Mouse (Mus musculus) c-Kit-positive CD71-negative TER-119-negative erythroid progenitor cells, embryonic 14.5 days (primary cell): Measurements from ENCODE around the gene Ccr1l1.
"Not testable (repeated sequence)": the region's sequence is repeated elsewhere in the genome, so short reads cannot be mapped to it uniquely, and the experiment has no call there.

ENCODE experiments used
- DNase-seq: peaks from one replicate; pipeline ENCODE4 v3.0.0-alpha.2; 2013; ENCODE audit warnings: low read depth

Ccr1l1 gene

GRCm38 (mm10) chr9:123978308-123978707 lies at the start of gene Ccr1l1:
Gene Ccr1l1, minus strand, starts transcription at chr9:123978408.
- DNase-seq = no peak

GRCm38 (mm10) chr9:124021672-124022071 lies 43.5 kb upstream of the Ccr1l1 start, which contains the start of gene Ccr3:
Gene Ccr3, plus strand, starts transcription at chr9:124021972.
- no peak for DNase-seq

- DNase-seq = no peak
Measured at GRCm38 (mm10) chr9:124019887-124020286, 41.7 kb upstream of the Ccr1l1 start.

- no peak for DNase-seq
Measured at GRCm38 (mm10) chr9:124016048-124016447, 37.8 kb upstream of the Ccr1l1 start.

DNA sequence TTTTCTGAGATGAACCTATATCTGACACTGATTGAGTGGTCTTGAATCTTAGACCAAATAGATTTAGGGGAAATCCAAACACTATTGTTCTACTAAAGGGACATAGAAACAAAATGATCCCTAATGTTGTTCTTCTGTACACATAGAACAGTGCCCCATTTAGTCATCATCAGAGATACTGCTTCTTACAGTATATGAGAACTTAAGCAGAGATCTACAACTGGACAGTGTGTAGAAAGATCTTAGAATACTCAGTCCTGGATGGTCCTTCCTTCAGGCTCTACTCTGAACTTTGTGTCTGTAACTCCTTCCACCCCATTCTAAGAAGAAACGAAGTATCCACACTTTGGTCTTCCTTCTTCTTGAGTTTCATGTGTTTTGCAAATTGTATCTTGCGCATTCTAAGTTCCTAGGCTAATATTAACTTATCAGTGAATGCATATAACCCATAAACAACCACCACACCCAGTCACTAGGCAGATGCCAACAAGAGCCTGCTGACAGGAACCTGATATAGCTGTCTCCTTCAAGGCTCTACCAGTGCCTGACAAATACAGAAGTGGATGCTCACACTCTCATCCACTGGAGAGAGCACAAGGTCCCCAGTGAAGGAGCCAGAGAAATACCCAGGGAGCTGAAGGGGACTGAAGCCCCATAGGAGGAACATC lies 36.9 kb upstream of the Ccr1l1 start:
- DNase-seq = no peak

GRCm38 (mm10) chr9:124013270-124013669 lies 35.1 kb upstream of the Ccr1l1 start:
- no peak for DNase-seq

DNA sequence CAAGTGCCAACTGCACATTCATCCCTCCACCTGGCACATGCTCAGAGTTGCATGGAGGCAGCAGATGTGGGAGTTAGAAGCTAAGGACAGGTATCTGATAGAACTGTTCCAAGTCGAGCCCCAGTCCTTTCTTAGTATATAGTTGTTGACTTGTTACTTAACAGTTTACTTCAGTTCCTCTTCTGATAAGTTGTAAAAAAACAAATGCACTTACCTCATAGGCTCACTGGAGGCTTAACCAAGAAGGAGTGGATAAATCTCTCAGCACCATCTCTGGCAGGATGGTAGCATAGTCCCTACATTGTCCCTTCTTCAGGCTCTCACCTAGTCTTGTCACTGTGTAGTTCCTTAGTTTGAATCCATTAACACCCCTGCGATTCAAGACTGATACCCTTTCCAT lies 34.5 kb upstream of the Ccr1l1 start:
- DNase-seq = no peak

GRCm38 (mm10) chr9:123999784-124000183 lies 21.6 kb upstream of the Ccr1l1 start:
- no peak for DNase-seq

DNA sequence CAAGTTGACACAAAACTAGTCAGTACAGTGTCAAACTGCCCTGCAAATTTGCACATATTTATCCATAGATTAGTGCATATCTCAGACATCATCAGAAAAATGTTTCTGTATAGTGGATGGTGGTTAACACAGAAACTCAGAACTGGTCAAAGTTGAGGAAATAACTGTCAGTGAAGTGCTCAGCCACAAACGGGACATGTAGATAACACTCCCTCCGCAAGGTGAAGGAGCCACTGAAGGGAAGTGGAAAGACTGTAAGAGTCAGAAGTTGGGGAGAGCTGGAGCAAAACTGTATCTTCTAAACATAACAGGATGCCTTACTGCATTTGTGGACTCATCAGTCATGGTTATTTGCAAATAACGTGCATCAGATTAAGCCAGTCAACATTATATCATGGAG lies 19.5 kb upstream of the Ccr1l1 start:
- no peak for DNase-seq

DNA sequence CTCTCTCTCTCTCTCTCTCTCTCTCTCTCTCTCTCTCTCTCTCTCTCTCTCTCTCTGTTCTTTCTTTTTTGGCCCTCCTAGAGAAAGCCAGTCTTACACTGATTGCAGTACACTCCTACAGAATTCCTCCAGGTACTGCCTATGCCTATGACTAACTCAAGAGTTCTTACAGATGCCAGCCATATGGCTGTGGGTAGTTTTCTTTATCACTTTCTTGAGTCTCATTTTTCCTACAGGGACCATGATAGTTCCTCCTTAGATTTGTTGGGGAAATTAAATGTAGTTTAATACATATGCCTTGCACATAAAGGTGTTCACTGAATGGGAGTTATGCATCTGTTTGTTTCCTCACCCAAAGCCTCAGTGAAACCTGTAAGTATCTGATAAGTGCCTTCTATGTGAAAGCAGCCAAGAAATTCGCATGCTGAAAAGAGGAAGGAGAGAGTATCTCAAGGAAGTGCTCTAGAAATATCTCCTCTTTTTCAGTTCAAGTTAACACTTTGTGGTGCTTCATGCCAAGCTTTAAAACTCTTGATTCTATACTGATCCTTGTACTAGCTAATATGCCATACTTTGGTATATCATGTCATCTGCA lies 13.2 kb upstream of the Ccr1l1 start:
- DNase-seq = no peak

GRCm38 (mm10) chr9:123989671-123990070 lies 11.5 kb upstream of the Ccr1l1 start:
- no peak for DNase-seq

- peak; percentile 68 for DNase-seq
Measured at GRCm38 (mm10) chr9:123986217-123986616, 8.0 kb upstream of the Ccr1l1 start.

GRCm38 (mm10) chr9:123984943-123985342 lies 6.7 kb upstream of the Ccr1l1 start:
- no peak for DNase-seq

- DNase-seq = no peak
Measured at GRCm38 (mm10) chr9:123982720-123983119, 4.5 kb upstream of the Ccr1l1 start.

DNA sequence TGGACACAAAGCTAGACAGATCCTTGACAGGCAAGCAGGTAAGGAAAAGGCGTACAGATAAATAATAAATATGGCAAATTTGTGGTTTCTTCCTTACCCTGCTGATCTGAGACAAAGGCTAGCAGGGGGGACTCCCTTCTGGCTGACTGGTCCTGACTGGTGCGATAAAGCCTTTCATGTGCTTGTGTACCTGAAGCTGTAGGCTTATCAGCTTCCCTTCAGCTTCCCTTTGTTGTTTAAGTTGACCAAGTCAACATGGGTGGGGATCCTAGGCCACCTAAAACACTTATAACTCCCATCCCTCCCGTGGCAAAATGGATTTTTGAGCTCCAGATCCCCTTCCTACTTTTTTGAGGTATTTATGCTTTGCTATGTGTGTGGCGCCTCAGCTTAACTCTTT lies 3.7 kb upstream of the Ccr1l1 start:
- DNase-seq = no peak

DNA sequence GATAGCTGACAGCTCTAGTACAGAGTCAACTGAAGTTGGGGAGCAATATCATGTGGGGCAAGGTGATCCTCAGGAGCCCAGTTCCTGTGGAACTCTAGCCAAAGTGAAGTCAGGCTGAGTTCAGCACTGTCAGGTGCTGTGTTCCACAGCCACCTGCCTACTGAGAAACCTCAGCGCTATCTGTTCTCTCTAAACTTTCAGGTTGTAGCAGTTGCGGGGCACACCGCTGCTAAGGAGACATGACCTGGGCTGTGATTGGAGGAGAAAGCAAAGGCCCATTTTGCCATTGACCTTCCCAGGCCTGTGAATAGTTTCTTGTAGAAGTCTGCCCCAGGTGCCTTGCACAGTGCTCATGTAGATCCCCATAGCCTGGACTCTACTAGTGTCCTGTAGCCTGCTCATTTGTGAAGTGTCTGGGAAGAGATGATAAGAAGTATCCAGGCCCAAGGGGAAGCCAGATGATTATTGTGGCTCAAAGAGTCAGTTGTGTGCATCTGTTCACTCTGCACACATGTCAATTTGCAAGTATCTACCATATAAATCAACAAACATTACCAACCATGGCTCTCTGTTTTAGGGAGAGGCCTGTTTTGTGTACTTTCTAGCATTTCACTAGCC lies 2.8 kb upstream of the Ccr1l1 start:
- DNase-seq = not testable (repeated sequence)

- DNase-seq = no peak
Measured at GRCm38 (mm10) chr9:123976876-123977663, 1.1 kb downstream of the Ccr1l1 start.

DNA sequence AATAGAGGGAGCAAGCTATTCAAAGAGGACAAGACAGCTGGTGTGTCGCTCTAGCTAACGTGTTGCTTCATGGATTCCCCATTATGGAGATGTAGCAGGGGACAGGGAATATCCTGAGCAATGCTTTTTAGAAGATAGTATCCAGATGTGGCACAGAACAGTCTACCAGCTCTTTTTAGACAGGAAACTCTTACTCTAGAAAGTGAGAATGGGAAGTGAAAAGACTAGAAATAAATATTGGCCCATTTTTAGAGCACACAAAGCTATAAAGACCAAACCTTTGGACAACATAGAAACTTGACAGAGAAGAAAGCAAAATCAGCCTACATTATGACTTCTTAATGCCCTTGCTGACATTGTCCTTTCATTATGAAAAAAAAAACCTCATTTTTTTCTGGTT lies 2.6 kb downstream of the Ccr1l1 start:
- DNase-seq = no peak

- no peak for DNase-seq
Measured at GRCm38 (mm10) chr9:123968290-123968912, 9.8 kb downstream of the Ccr1l1 start, which contains the start of gene Ccr1. Gene Ccr1, minus strand, starts transcription at chr9:123968692.

- not testable (repeated sequence) for DNase-seq
Measured at GRCm38 (mm10) chr9:123966858-123967495, 11.2 kb downstream of the Ccr1l1 start.

DNA sequence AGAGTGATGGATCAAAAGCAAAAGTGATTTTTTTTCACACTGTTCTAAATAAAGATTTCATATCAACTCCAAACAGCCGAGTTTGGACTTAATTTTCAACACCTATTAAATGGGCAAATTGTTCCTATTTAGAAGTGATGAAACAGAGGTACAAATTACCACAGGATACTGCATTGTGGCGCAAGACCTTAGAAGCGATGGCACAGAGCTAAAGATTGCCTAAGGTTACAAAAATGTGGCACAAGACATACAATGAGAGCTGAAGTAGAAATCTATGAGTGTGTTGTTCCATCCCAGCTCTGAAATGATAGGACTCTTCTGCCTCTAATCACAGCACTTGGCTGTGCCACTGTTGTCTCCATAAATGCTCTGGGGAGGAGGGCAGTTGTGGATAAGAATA lies 13.4 kb downstream of the Ccr1l1 start:
- no peak for DNase-seq

DNA sequence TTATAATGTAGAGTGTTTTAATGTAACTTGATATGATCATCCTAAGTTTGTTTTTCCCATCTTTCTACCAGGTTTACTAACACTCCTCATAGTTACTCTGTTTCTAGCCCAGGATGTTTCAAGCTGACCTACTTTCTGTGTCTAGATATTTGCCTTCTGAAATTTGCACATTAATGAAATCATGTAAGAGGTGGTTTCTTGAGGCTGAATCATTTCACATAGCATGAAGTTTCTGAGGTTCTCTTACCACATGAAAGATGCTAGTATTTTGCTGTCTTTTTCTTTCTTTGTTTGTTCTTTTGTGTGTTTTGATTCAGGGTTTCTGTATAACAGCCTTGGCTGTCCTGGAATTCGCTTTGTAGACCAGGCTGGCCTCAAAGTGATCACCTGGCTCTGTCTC lies 18.0 kb downstream of the Ccr1l1 start:
- no peak for DNase-seq
